Mouse (Mus musculus): ENCODE measurements at regions not wholly inside any gene's neighbourhood (a gene's known extent, or its start where the extent isn't known, plus 50 kb on each side); places are given as distances from the start of the nearest gene placed in this dataset.
A peak's percentile ranks its signal among the peaks of the same experiment; 100 is the strongest.

GRCm38 (mm10) chr16:80196302-80196701 lies 1004.2 kb upstream of the Ncam2 start:
- H3K4me2 ChIP-seq (replicated peaks; ENCODE audit: low read depth), result no peak overlapping the region
- TF ChIP-seq CTCF (IDR thresholded peaks at IDR 0.05; ENCODE audit: low read depth), result no peak
- no peak for TF ChIP-seq EP300 (optimal IDR thresholded peaks at IDR 0.05)
- H3K27ac ChIP-seq (replicated peaks), result no peak overlapping the region
- 65% methylated on average over 4 of the region's 4 CpGs for WGBS
- H3K27me3 ChIP-seq (ENCODE audit: control insufficient read depth, insufficient read depth, low read length), result no peaks in the 10 kb centered on the region
- no peak overlapping the region for H3K4me3 ChIP-seq (ENCODE audit: low read depth, low read length)
- no peaks in the 10 kb centered on the region for H3K9me3 ChIP-seq (ENCODE audit: control insufficient read depth, low read length)
- no peak overlapping the region for H3K9ac ChIP-seq (ENCODE audit: low read length)
- H3K36me3 ChIP-seq (ENCODE audit: control insufficient read depth, insufficient read depth, low read length), result no peaks in the 10 kb centered on the region
- DNase-seq (ENCODE audit: low spot score) (no peak), ATAC-seq (ENCODE audit: low FRiP score, low TSS enrichment) (no peak)
- no peaks in the 10 kb centered on the region for H3K4me1 ChIP-seq (replicated peaks; ENCODE audit: control insufficient read depth, insufficient read depth)

DNA sequence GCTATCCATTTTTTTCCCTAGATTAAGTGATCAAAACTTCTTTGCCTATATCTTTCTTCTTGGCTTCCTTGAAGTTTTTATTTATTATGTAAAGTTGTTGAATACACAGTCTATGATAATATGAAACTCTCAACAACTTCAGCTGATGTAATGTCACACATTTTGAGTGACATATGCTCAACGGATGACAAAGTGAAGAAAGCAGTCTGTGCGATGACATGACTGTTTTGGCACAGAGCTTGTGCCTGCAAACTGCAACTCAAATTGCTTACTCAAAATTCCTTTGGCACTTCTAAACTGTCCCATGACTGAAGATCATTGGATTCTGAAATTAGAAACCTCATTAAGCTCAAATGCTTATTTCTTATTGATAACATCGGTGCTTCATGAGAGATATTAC lies 997.7 kb upstream of the Ncam2 start:
- no peak overlapping the region for H3K27ac ChIP-seq (replicated peaks)
- no peaks in the 10 kb centered on the region for H3K27me3 ChIP-seq (ENCODE audit: control insufficient read depth, insufficient read depth, low read length)
- no peak overlapping the region for H3K9ac ChIP-seq (ENCODE audit: low read length)
- no peak overlapping the region for H3K4me3 ChIP-seq (ENCODE audit: low read depth, low read length)
- DNase-seq (ENCODE audit: low spot score) (no peak), ATAC-seq (ENCODE audit: low FRiP score, low TSS enrichment) (no peak)
- no peaks in the 10 kb centered on the region for H3K9me3 ChIP-seq (ENCODE audit: control insufficient read depth, low read length)
- WGBS, result 82% methylated on average over 3 of the region's 3 CpGs
- TF ChIP-seq CTCF (IDR thresholded peaks at IDR 0.05; ENCODE audit: low read depth) (no peak), EP300 (optimal IDR thresholded peaks at IDR 0.05) (no peak)
- H3K4me2 ChIP-seq (replicated peaks; ENCODE audit: low read depth), result no peak overlapping the region
- H3K4me1 ChIP-seq (replicated peaks; ENCODE audit: control insufficient read depth, insufficient read depth), result no peaks in the 10 kb centered on the region
- no peaks in the 10 kb centered on the region for H3K36me3 ChIP-seq (ENCODE audit: control insufficient read depth, insufficient read depth, low read length)

GRCm38 (mm10) chr16:80212769-80213168 lies 987.7 kb upstream of the Ncam2 start:
- DNase-seq (ENCODE audit: low spot score) (no peak), ATAC-seq (ENCODE audit: low FRiP score, low TSS enrichment) (no peak)
- H3K36me3 ChIP-seq (ENCODE audit: control insufficient read depth, insufficient read depth, low read length), result no peaks in the 10 kb centered on the region
- no peaks in the 10 kb centered on the region for H3K4me1 ChIP-seq (replicated peaks; ENCODE audit: control insufficient read depth, insufficient read depth)
- TF ChIP-seq EP300 (optimal IDR thresholded peaks at IDR 0.05), result no peak
- no peak for TF ChIP-seq CTCF (IDR thresholded peaks at IDR 0.05; ENCODE audit: low read depth)
- H3K27me3 ChIP-seq (ENCODE audit: control insufficient read depth, insufficient read depth, low read length), result no peaks in the 10 kb centered on the region
- no peak overlapping the region for H3K9ac ChIP-seq (ENCODE audit: low read length)
- no peak overlapping the region for H3K4me2 ChIP-seq (replicated peaks; ENCODE audit: low read depth)
- no peak overlapping the region for H3K27ac ChIP-seq (replicated peaks)
- no peaks in the 10 kb centered on the region for H3K9me3 ChIP-seq (ENCODE audit: control insufficient read depth, low read length)
- H3K4me3 ChIP-seq (ENCODE audit: low read depth, low read length), result no peak overlapping the region

GRCm38 (mm10) chr16:80255441-80255840 lies 945.1 kb upstream of the Ncam2 start:
- Histone ChIP-seq H3K27ac (replicated peaks) (no peak overlapping the region), H3K36me3 (ENCODE audit: control insufficient read depth, insufficient read depth, low read length) (no peaks in the 10 kb centered on the region), H3K9me3 (ENCODE audit: control insufficient read depth, low read length) (no peaks in the 10 kb centered on the region), H3K27me3 (ENCODE audit: control insufficient read depth, insufficient read depth, low read length) (no peaks in the 10 kb centered on the region), H3K4me2 (replicated peaks; ENCODE audit: low read depth) (no peak overlapping the region), H3K9ac (ENCODE audit: low read length) (no peak overlapping the region), H3K4me3 (ENCODE audit: low read depth, low read length) (no peak overlapping the region), H3K4me1 (replicated peaks; ENCODE audit: control insufficient read depth, insufficient read depth) (no peaks in the 10 kb centered on the region)
- TF ChIP-seq EP300 (optimal IDR thresholded peaks at IDR 0.05), result no peak
- TF ChIP-seq CTCF (IDR thresholded peaks at IDR 0.05; ENCODE audit: low read depth), result no peak
- DNase-seq (ENCODE audit: low spot score) (no peak), ATAC-seq (ENCODE audit: low FRiP score, low TSS enrichment) (no peak)

- no peak for DNase-seq (ENCODE audit: low spot score)
- no peak overlapping the region for H3K4me3 ChIP-seq (ENCODE audit: low read depth, low read length)
These were observed 934.3 kb upstream of the Ncam2 start for GRCm38 (mm10) chr16:80266151-80266617.

GRCm38 (mm10) chr16:80272291-80273123 lies 928.0 kb upstream of the Ncam2 start:
- Histone ChIP-seq H3K27me3 (ENCODE audit: control insufficient read depth, insufficient read depth, low read length) (no peaks in the 10 kb centered on the region), H3K4me2 (replicated peaks; ENCODE audit: low read depth) (no peak overlapping the region), H3K9ac (ENCODE audit: low read length) (no peak overlapping the region), H3K27ac (replicated peaks) (no peak overlapping the region), H3K4me3 (ENCODE audit: low read depth, low read length) (no peak overlapping the region), H3K4me1 (replicated peaks; ENCODE audit: control insufficient read depth, insufficient read depth) (no peaks in the 10 kb centered on the region), H3K9me3 (ENCODE audit: control insufficient read depth, low read length) (no peaks in the 10 kb centered on the region), H3K36me3 (ENCODE audit: control insufficient read depth, insufficient read depth, low read length) (no peaks in the 10 kb centered on the region)
- TF ChIP-seq EP300 (optimal IDR thresholded peaks at IDR 0.05) (no peak), CTCF (IDR thresholded peaks at IDR 0.05; ENCODE audit: low read depth) (no peak)
- peak; percentile 38; the same call in 1 of the 2 replicates for ATAC-seq (ENCODE audit: low FRiP score, low TSS enrichment)
- WGBS, result 50% methylated on average over 5 of the region's 5 CpGs
- DNase-seq (ENCODE audit: low spot score), result no peak

More at GRCm38 (mm10) chr16:80266151-80266617, 934.3 kb upstream of the Ncam2 start:
- Histone ChIP-seq H3K9me3 (ENCODE audit: control insufficient read depth, low read length) (no peaks in the 10 kb centered on the region), H3K27ac (replicated peaks) (no peak overlapping the region), H3K4me2 (replicated peaks; ENCODE audit: low read depth) (no peak overlapping the region), H3K4me1 (replicated peaks; ENCODE audit: control insufficient read depth, insufficient read depth) (no peaks in the 10 kb centered on the region), H3K27me3 (ENCODE audit: control insufficient read depth, insufficient read depth, low read length) (no peaks in the 10 kb centered on the region), H3K36me3 (ENCODE audit: control insufficient read depth, insufficient read depth, low read length) (no peaks in the 10 kb centered on the region), H3K9ac (ENCODE audit: low read length) (no peak overlapping the region)
- ATAC-seq (ENCODE audit: low FRiP score, low TSS enrichment), result no peak
- WGBS, result 58% methylated on average over 5 of the region's 5 CpGs
- TF ChIP-seq EP300 (optimal IDR thresholded peaks at IDR 0.05) (no peak), CTCF (IDR thresholded peaks at IDR 0.05; ENCODE audit: low read depth) (no peak)

Measured in stomach, postnatal 0 days (tissue).